Mouse (Mus musculus): ENCODE measurements around the gene Spag9.

- no peak for TF ChIP-seq CTCF (IDR thresholded peaks at IDR 0.05; ENCODE audit: low read depth, low read length)
- TF ChIP-seq POLR2A (IDR thresholded peaks at IDR 0.05; ENCODE audit: extremely low read depth, insufficient read depth, low read length), result no peak
These were observed 102.9 kb downstream of the Spag9 start for GRCm38 (mm10) chr11:94098840-94099239.

All from liver, adult 2 months (tissue).